Mouse (Mus musculus): Measurements from ENCODE around the gene Ythdc1.
"Not testable (repeated sequence)": the region's sequence is repeated elsewhere in the genome, so short reads cannot be mapped to it uniquely, and the experiment has no call there.

Gene Ythdc1

GRCm38 (mm10) chr5:86803962-86804940 lies at the start of gene Ythdc1:
TSS of gene Ythdc1 (plus strand) at chr5:86804221.
- peak; percentile 96 for DNase-seq

DNA sequence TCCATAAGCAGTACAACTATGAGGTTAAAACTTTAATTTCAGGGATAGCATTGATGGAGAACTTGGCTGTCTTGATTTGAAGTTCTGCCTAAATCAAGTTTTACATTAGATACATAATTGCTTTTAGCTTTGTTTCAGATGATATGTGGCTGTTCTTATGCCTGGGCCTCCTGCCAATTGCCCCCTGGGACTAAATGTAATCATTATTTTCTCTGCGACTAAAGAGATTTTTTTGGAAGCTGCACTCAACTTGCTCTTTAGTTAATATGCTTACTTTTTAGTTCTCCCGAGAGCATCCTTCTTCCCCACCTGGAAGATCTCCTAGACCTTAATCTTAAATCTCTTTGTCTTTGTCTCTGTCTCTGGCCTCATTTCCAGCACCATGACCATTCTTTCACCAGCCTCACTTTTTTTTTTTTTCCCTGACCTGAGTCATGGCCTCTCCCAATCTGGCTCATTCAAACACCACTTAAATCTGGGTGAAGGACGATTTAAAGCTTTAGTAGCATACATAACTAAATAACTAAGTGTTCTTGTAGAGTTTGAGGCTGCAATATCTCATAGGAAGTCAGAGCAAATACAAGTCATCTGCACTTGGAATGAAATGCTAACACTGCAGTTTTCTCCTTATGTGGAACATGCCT lies 34.9 kb upstream of the Ythdc1 start:
- DNase-seq, result no peak

- no peak for DNase-seq
Measured at GRCm38 (mm10) chr5:86771010-86771409, 33.0 kb upstream of the Ythdc1 start.

DNA sequence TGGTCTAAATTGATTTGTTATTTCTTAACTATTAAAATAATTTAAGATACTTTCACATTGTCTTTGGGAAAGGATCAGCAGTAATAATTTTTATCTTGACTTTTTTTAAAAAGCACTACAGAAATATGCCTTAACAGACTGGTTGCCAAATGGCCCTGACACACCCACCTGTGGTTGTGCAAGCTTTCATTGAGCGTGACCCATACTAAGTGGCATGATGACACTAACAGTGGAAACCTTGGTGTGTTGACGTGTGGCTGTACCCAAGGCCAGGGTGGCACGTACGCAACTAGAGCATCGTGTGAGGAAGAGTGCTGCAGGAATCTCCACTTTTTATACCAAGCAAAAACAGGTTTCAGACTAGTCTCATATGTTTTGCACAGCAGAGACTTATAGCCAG lies 27.1 kb upstream of the Ythdc1 start:
- DNase-seq, result no peak

GRCm38 (mm10) chr5:86778471-86778870 lies 25.6 kb upstream of the Ythdc1 start:
- no peak for DNase-seq

DNA sequence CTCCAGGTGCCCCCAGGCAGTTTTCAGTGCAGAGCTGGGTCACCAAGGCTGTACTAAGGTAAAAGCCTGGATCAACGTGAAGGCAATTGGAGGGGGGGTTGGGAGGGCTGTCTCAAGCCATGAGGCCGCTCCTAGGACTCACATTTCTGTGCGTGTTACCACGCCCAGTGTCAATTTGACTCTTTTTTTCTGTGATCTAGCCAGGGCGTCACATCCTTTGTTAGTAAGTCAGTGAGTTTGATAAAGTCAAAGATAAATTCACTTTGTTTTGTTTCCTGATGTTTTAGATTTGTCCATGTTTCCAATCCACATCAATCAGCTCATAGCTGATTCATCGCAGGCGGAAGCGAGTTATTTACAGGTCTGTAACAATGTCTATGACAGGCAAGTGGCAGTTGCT lies 21.0 kb upstream of the Ythdc1 start:
- DNase-seq, result no peak

DNA sequence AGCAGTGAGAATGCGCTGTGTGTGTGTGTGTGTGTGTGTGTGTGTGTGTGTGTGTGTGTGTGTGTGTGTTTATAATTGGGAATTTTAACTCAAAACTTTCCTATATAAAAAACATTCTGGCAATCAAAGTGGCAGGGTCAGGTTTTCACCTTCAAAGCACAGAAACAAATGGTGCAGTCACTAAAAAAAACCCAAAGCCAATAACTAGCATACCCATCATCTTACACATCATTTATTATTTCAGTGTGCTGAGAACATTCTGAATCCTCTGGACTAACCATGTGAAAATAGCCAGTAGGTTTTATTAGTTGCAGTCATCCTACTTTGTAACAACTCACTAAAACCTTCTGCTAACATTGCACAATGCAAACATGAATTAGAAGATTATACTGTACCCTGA lies 19.8 kb upstream of the Ythdc1 start:
- no peak for DNase-seq

DNA sequence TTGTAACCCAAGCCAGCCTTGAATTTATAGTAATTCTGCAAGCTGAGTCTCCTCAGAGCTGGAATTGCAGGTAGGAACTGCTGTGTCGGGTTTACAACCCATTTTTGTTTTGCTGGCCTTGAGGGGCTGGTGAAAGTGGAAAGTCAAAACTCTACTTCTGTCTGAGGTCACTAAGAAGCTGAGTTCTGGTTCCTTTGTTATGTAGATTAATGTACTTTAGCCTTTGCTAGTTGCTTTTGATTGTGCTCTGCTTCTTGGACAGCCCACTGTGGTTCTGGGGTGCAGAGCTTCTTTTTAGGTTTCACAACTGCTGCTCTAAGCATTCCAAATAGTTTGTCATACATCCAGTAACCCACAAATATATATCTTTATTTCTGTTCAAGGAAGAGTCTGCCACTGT lies 17.2 kb upstream of the Ythdc1 start:
- DNase-seq, result no peak

- DNase-seq, result no peak
Measured at GRCm38 (mm10) chr5:86789954-86790353, 14.1 kb upstream of the Ythdc1 start.

DNA sequence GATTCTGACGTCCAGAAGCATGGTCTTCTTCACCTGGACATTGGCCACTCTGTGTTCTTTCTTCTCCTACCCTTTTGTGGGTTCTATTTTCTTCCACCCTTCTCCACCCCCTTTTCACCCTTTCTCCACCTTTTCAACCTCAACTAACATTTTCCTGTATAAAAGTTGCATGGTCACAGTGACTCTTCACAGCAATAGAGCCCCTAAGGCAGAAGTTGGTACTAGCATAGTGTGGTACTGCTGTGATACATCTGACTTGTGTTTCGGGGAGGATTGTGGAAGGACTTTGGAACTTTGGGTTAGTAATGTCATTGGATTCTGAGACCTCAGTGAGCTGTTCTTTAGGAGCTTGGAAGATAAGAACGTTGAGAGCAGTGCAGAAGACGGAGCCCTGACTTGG lies 11.8 kb upstream of the Ythdc1 start:
- no peak for DNase-seq

DNA sequence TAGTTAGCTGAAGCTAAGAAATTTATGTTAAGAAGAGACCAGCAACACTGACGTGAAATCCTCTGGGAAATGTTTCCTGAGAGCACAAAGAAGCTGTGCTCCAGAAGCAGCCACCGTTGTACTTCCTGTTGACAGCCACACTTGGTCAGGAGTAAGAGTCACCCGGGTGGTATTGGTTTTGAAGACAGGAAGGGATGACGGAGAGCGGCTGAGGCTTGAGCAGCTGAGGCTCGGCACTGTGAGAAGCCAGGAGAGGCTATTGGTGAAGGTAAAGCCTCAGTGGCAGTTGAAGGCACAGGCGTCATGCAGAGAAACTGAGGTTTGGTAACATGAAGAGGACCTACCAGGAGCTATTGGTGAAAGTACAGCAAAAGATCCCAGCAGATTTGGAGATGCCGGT lies 11.2 kb upstream of the Ythdc1 start:
- DNase-seq, result no peak

- no peak for DNase-seq
Measured at GRCm38 (mm10) chr5:86816795-86817194, 12.8 kb downstream of the Ythdc1 start.

DNA sequence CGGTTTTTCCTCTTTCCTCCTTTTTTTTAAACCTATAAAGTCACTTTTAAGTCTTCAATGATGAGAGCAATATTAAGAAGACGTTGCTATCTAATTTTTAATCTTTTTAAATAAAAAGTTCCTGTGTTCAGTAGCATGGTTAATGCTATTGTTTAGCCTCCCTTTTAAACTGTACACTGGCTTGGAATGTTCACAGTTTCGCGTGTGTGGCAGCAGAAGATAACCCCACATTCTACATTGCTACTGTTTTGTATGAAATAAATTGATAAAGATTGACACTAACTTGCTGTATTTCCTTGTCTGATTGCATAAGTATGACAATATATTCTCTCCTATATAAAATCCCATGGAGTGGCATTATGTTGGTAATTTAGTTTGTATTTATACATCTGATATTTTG lies 32.4 kb downstream of the Ythdc1 start:
- not testable (repeated sequence) for DNase-seq

GRCm38 (mm10) chr5:86838110-86838509 lies 34.1 kb downstream of the Ythdc1 start:
- no peak for DNase-seq

GRCm38 (mm10) chr5:86839472-86839871 lies 35.5 kb downstream of the Ythdc1 start:
- no peak for DNase-seq

GRCm38 (mm10) chr5:86840207-86840606 lies 36.2 kb downstream of the Ythdc1 start:
- no peak for DNase-seq

- DNase-seq, result not testable (repeated sequence)
Measured at GRCm38 (mm10) chr5:86841261-86841660, 37.2 kb downstream of the Ythdc1 start.

GRCm38 (mm10) chr5:86850104-86850503 lies 46.1 kb downstream of the Ythdc1 start:
- peak; percentile 48 to 58 for DNase-seq

GRCm38 (mm10) chr5:86851658-86852057 lies 47.6 kb downstream of the Ythdc1 start:
- DNase-seq, result no peak

DNA sequence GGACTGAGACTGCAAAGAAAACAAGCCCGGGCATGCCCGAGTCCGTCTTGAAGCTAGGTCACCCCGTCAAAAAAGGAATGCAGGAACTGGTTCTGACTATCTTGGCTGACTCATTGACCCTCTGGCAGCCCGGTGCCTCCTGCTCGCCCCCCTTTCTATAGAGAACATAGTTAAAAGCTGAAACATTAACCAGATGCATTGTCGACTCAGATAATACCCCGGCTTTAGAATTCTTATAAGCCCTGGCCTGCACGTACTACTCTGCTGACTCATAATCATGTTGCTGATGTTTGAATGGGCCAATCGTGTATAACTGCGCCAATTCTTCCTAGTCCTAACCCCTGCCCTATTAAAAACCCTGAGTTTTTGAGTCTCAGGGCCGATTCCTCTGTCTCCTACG lies 52.5 kb downstream of the Ythdc1 start:
- not testable (repeated sequence) for DNase-seq

DNA sequence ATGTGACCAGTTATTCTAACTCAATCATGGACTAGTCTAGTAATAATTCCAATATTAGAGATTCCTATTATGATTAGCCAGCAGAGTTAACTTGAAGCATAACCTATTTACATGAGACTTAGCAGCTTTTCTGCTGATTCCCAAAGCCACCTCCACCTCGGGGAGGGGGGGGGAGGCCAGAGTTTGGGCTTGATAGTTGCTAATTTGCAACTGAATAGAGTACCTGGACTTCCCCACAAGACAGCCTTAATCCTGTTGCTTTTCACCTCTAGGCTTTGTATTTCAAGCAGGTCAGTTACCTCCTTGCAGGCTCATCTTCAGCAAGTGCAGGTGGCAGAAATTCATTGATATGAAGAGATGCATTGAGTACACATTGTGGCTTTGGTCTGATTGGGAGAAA lies 53.7 kb downstream of the Ythdc1 start:
- DNase-seq, result no peak

GRCm38 (mm10) chr5:86858336-86858735 lies 54.3 kb downstream of the Ythdc1 start:
- DNase-seq, result no peak

- DNase-seq, result peak; percentile 52 to 64
Measured at GRCm38 (mm10) chr5:86871877-86872276, 67.9 kb downstream of the Ythdc1 start.
